Mouse (Mus musculus): Measurements from ENCODE around the gene Alkbh6.

DNA sequence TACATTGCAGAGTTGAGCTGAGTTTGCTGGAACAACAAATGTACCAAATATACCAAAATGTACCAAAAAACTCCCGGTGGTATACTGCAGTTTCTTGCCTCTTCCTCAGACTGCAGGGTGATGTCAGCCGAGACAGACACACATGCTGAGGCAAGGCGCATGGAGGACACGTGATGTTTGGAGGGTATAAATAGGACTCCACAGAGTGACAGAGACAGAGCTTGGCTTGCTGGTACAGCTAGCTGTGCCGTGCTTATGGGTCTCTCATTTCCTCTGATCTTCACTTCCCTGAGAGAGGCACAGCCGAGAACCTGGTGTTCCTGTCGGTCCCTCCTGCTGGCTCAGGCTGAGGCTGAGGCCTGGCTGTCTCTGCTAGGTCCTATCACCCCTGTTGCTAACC is 25.8 kb upstream of the Alkbh6 start:
- TF ChIP-seq CTCF (IDR thresholded peaks at IDR 0.05): no peak
- no peak for TF ChIP-seq EP300 (IDR thresholded peaks at IDR 0.05; ENCODE audit: insufficient read depth, low read depth, low read length)
